Mouse (Mus musculus) liver, postnatal 0 days (tissue): Measurements from ENCODE around the gene Mis12. TPM values are rescaled to one million over a fixed set of nuclear protein-coding genes. Genes with fewer than 3 reads are reported as not detected.

Source experiments
- ATAC-seq: fragments of 200-750 bp; cut with Nextera tagmentation; 2 replicates; pipeline ENCODE4 v1.8.0; 2017; ENCODE audit warnings: mild to moderate bottlenecking, moderate library complexity
- DNase-seq: peaks from one replicate; pipeline ENCODE4 v3.0.0-alpha.2; 2016
- H3K27ac ChIP-seq: fragments of 300-500 bp; sonication (generic); 2 replicates; pipeline ENCODE4 v1.5.1; 2014; ENCODE audit warnings: antibody characterized with exemption, moderate library complexity, mild to moderate bottlenecking, low read depth
- H3K27me3 ChIP-seq: fragments of 300-500 bp; sonication (generic); 2 replicates; pipeline ENCODE4 v1.6.1; 2014; ENCODE audit warnings: low read length, control low read depth, mixed read lengths; ENCODE audit not compliant: insufficient read depth
- H3K36me3 ChIP-seq: fragments of 300-500 bp; sonication (generic); replicated peaks from 2 replicates; pipeline ENCODE4 v1.6.1; 2014; ENCODE audit warnings: mild to moderate bottlenecking, control low read depth, low read length, moderate library complexity, mixed read lengths; ENCODE audit not compliant: insufficient read depth
- H3K4me1 ChIP-seq: fragments of 300-500 bp; sonication (generic); 2 replicates; pipeline ENCODE4 v1.6.1; 2014; ENCODE audit warnings: antibody characterized with exemption, mild to moderate bottlenecking, control low read depth; ENCODE audit not compliant: insufficient read depth
- H3K4me2 ChIP-seq: fragments of 300-500 bp; sonication (generic); 2 replicates; pipeline ENCODE4 v1.6.1; 2014; ENCODE audit warnings: low read depth, mild to moderate bottlenecking, low read length, moderate library complexity, mixed read lengths
- H3K4me3 ChIP-seq: fragments of 300-500 bp; sonication (generic); 2 replicates; pipeline ENCODE4 v1.5.1; 2014; ENCODE audit warnings: low read depth, low read length
- H3K9ac ChIP-seq: fragments of 300-500 bp; sonication (generic); replicated peaks from 2 replicates; pipeline ENCODE4 v1.6.1; 2014; ENCODE audit warnings: mild to moderate bottlenecking, moderate library complexity
- H3K9me3 ChIP-seq: fragments of 300-500 bp; sonication (generic); 2 replicates; pipeline ENCODE4 v1.6.1; 2016; ENCODE audit warnings: mild to moderate bottlenecking, control low read depth, low read length, mixed read lengths
- CTCF ChIP-seq: sonication (generic); IDR thresholded peaks from 2 replicates; pipeline ENCODE4 v1.5.1; 2016; ENCODE audit warnings: antibody characterized with exemption, low read depth
- EP300 ChIP-seq: IDR thresholded peaks from 2 replicates; pipeline ENCODE4 v1.6.1; 2016; ENCODE audit warnings: antibody characterized with exemption, low read depth, mild to moderate bottlenecking
- WGBS: fragments of 180-500 bp; shearing (Covaris S2); extraction: QIAGEN DNeasy Blood & Tissue Kit; methylation state at CpG from one replicate; pipeline ENCODE4 v1.1.7; 2014; ENCODE audit not compliant: insufficient replicate concordance; 5-methylcytosine and 5-hydroxymethylcytosine counted together
- polyA plus RNA-seq: library from polyadenylated mRNA; unstranded; fragments of >200 nt; fragmentation: Nextera tagmentation; extraction: Ambion mirVana; gene quantifications from 2 replicates; pipeline ENCODE4 v1.2.1, GENCODE M21; 2015

The Mis12 gene
- polyA plus RNA-seq, 1 experiment from 2014 or later, result 10.9 TPM

DNA sequence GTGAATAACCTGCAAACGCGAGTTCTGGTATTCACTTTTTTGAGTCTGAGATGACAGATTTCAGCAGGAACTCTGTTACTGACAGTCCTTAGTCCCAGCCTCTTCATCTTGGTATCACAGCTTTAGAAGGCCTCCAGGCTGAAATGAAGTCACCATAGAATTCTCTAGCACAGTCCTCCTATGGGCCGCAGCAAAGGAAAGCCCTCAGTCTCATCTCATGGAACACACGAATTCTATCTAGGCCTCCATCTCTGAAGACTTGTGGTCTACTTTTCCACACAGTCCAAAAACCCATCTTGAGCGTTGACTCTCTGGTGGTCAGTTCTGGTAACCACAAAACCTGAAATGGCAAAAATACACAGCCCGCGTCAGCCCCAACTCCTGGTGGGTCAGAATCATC is 12.7 kb downstream of the Mis12 start:
- Histone ChIP-seq H3K4me1 (peaks cover 7% of the 10 kb centered on the region), H3K4me3 (no peak overlapping the region), H3K9ac (no peak overlapping the region), H3K4me2 (no peak overlapping the region), H3K9me3 (no peaks in the 10 kb centered on the region), H3K27ac (no peak overlapping the region), H3K27me3 (peaks cover 10% of the 10 kb centered on the region; the same call in 1 of the 2 replicates), H3K36me3 (peaks cover 10% of the 10 kb centered on the region)
- 65% methylated on average over 7 of the region's 7 CpGs for WGBS
- DNase-seq, result no peak
- no peak for ATAC-seq
- TF ChIP-seq EP300 (no peak), CTCF (no peak)

DNA sequence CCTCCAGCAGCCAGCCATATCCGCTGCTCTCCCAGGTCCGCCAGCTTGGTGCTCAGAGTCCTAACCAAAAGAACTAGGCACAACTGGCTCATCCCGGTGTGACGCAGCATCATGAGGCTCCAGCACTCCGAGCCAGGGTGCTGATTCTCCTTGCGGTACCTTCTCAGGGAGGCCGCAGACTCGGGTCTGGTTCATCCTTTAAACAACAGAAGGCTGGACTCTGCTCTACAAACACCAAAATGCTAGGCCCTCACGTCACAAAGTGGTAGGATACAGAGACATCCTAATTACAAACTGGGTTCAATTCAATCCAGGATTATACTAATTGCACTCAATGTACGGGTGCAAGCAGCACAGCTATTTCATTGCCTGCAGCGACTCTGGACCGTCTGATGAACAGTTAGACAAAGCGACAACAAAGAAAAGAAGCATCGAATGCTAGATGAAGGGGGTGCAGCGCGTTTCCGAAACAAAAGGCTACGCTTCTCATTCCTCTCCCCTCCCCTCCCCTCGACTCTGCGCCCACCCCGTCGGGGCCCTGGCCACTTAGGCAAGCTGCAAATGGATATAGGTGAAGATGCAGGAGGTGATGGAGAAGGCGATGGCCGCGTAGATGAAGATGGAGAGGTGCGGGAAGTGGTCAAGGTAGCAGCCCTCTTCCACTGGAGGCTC is 13.2 kb downstream of the Mis12 start:
- peaks cover 10% of the 10 kb centered on the region; the same call in 1 of the 2 replicates for H3K27me3 ChIP-seq
- peak overlapping the region; percentile 26; the same call in 1 of the 2 replicates for H3K4me3 ChIP-seq
- peaks cover 7% of the 10 kb centered on the region for H3K4me1 ChIP-seq
- H3K4me2 ChIP-seq, result peak overlapping the region; percentile 62
- no peak overlapping the region for H3K9ac ChIP-seq
- DNase-seq, result no peak
- no peak overlapping the region for H3K27ac ChIP-seq
- no peak for ATAC-seq
- H3K9me3 ChIP-seq, result no peaks in the 10 kb centered on the region
- peaks cover 5% of the 10 kb centered on the region for H3K36me3 ChIP-seq
- WGBS, result 21% methylated on average over 26 of the region's 26 CpGs
- TF ChIP-seq CTCF (no peak), EP300 (no peak)

DNA sequence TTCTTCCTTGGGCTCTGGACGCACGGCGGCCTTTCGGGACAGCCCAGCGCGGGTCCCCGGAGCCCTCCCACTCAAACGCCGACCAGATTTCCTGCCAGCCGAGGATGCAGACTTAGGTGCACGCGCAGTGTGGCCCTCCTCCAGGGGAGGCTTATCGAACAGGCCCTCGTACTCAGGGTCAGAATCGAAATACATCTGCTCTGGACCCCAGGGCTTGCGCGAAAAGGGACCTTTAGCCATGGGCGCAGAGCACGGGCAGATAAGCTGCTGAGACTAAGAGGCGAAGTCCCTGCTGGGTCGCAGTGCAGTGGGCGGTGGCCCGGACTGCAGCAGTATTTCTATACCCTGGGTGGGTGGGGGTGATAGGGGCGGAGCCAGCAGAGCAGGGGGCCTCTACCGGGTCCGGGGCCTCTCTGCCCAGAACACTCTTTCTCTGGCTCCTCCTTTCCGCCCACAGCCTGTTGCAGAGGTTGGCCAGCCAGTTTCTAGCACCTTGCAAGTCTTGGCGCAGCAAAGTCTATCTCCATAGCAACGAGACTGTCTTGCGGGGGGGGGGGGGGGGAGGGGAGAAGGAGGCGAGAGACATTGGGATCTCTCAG is 13.9 kb downstream of the Mis12 start, which contains the start of gene 6330403K07Rik:
TSS of gene 6330403K07Rik (minus strand) at position 351 of the 599 bp plus-strand sequence.
- ATAC-seq (no peak), DNase-seq (no peak)
- Histone ChIP-seq H3K9ac (no peak within 1 kb of the TSS), H3K4me2 (peak within 1 kb of the TSS; percentile 62), H3K36me3 (no peaks in the 10 kb centered on the region), H3K9me3 (no peaks in the 10 kb centered on the region), H3K27me3 (peaks cover 10% of the 10 kb centered on the region; the same call in 1 of the 2 replicates), H3K4me1 (peaks cover 6% of the 10 kb centered on the region), H3K27ac (no peak within 1 kb of the TSS), H3K4me3 (peak within 1 kb of the TSS; percentile 26; the same call in 1 of the 2 replicates)
- TF ChIP-seq CTCF, result no peak
- no peak for TF ChIP-seq EP300
- WGBS, result 2% methylated on average over 29 of the region's 31 CpGs

GRCm38 (mm10) chr11:71039526-71040298 is 20.3 kb downstream of the Mis12 start:
- ATAC-seq (no peak), DNase-seq (no peak)
- Histone ChIP-seq H3K9ac (no peak overlapping the region), H3K4me3 (no peak overlapping the region), H3K27ac (no peak overlapping the region), H3K36me3 (no peaks in the 10 kb centered on the region), H3K27me3 (0 out of 2 replicates have a peak, but pooled peaks cover 3% of the 10 kb centered on the region), H3K9me3 (no peaks in the 10 kb centered on the region), H3K4me2 (no peak overlapping the region), H3K4me1 (no peaks in the 10 kb centered on the region)
- 95% methylated on average over 5 of the region's 5 CpGs for WGBS
- TF ChIP-seq CTCF, result no peak
- no peak for TF ChIP-seq EP300

DNA sequence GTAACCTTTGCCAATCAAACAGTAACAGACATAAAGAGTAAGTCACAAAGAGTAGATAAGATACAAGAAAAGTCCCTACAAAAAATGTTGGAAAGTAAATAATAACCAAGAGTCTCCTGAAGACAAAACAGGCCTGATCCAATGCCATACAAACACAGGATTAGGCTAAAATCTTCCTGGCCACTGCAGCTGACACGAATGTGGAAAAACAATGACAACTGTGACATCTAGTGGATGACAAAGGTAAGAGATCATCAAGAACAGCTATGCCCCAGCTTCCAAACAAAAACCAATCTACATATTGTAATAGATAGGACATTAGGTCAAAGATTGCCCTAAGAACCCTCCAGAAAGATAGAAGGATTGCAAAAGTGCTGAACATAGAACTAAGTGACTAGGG is 33.1 kb downstream of the Mis12 start:
- ATAC-seq (no peak), DNase-seq (no peak)
- H3K27me3 ChIP-seq, result no peaks in the 10 kb centered on the region
- no peaks in the 10 kb centered on the region for H3K36me3 ChIP-seq
- TF ChIP-seq EP300 (no peak), CTCF (peak; percentile 67)
- H3K4me1 ChIP-seq, result no peaks in the 10 kb centered on the region
- no peaks in the 10 kb centered on the region for H3K9me3 ChIP-seq
- no peak overlapping the region for H3K27ac ChIP-seq
- H3K4me2 ChIP-seq, result no peak overlapping the region
- 0% methylated on average over 1 of the region's 1 CpGs for WGBS
- H3K9ac ChIP-seq, result no peak overlapping the region
- no peak overlapping the region for H3K4me3 ChIP-seq

GRCm38 (mm10) chr11:71076342-71076741 is 56.9 kb downstream of the Mis12 start:
- no peak for ATAC-seq
- Histone ChIP-seq H3K9ac (no peak overlapping the region), H3K27me3 (no peaks in the 10 kb centered on the region), H3K4me2 (no peak overlapping the region), H3K36me3 (no peaks in the 10 kb centered on the region), H3K9me3 (no peaks in the 10 kb centered on the region), H3K4me1 (no peaks in the 10 kb centered on the region), H3K27ac (no peak overlapping the region), H3K4me3 (no peak overlapping the region)
- 80% methylated on average over 1 of the region's 1 CpGs for WGBS
- DNase-seq, result no peak
- TF ChIP-seq EP300 (no peak), CTCF (no peak)

Other genes starting within 250 kb of the Mis12 start
- 2.6 and 3.0 TPM in 2 replicates for gene Scimp, start 207.0 kb upstream of the Mis12 start, polyA plus RNA-seq
- 18.3 and 18.5 TPM in 2 replicates for gene Rabep1, start 174.8 kb upstream of the Mis12 start, polyA plus RNA-seq
- 31.6 and 33.1 TPM in 2 replicates for gene Nup88, start 49.6 kb upstream of the Mis12 start, polyA plus RNA-seq
- gene Rpain, start 49.4 kb upstream of the Mis12 start, polyA plus RNA-seq, result 51.4 and 51.7 TPM in 2 replicates
- 135 TPM in 2 replicates for gene C1qbp, start 36.6 kb upstream of the Mis12 start, polyA plus RNA-seq
- 2.7 and 3.5 TPM in 2 replicates for gene Dhx33, start 15.2 kb upstream of the Mis12 start, polyA plus RNA-seq
- 46.4 and 46.7 TPM in 2 replicates for gene Derl2, start 230 bp downstream of the Mis12 start, polyA plus RNA-seq
- 0.36 and 0.51 TPM in 2 replicates for gene 6330403K07Rik, start 13.9 kb downstream of the Mis12 start, polyA plus RNA-seq
- gene Nlrp1a, start 125.1 kb downstream of the Mis12 start, polyA plus RNA-seq, result 0.08 and 0.19 TPM in 2 replicates
- gene Nlrp1b, start 211.1 kb downstream of the Mis12 start, polyA plus RNA-seq, result 0.04 TPM in 2 replicates